Comparison of ENCODE assay signal across 1 mouse cellular context in the genomic region with DNA sequence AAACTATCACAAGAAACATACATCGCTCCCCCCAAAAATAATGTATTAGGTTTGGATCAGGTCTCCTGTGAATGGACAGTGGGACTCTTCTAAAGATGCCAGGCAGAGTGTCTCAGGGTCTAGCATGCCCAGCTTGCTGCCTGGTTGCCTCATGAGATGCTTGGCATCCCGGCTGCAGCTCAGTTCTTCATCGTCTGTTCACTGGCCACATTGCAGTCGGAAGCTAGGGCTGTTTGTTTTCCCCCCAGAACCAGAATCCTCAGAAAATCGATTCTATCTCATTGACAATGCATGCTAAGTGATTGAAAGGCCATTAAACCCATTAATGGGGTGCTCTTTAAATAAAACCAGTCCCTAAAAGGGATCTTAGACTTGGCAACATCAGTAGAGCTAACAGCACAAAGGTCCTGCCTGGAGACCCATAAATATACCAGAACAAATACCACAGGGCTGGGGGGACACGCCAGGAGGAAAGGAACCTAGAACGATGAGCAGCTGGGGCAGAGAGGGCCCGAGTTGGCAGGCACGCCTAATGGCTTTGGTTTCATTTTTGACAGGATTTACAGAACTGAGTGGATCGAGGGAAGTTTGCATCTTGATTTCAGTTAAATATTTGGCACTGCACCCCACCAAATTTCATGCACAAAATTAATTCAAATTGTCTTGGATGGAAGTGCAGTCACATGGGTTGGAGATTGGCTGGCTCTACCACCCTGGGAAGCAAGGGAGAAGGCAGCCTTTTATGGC.
TF ChIP-seq lines count a peak whose summit lies in the region.

No protein-coding gene starts in this region.

TF ChIP-seq in myocyte, 11 proteins besides CTCF, POLR2A, EP300 and RAD21 (continued from another document):
- TF ChIP-seq TCF12 (IDR thresholded peaks at IDR 0.05; ENCODE audit: insufficient read depth, poor library complexity, severe bottlenecking), result no peak
- no peak for TF ChIP-seq POLR2AphosphoS2 (IDR thresholded peaks at IDR 0.05; ENCODE audit: insufficient read length, low read depth)
- TF ChIP-seq E2F4 (IDR thresholded peaks at IDR 0.05; ENCODE audit: insufficient read depth), result no peak
